Mouse (Mus musculus) lung, embryonic 14.5 days (tissue): ENCODE measurements around the gene Tnfaip8l1. TPM values are rescaled to one million over a fixed set of nuclear protein-coding genes. Genes with fewer than 3 reads are reported as not detected.

Experiments
- ATAC-seq: fragments of 200-750 bp; cut with Nextera tagmentation; 2 replicates; pipeline ENCODE4 v1.8.0; 2017; ENCODE audit warnings: mild to moderate bottlenecking, moderate TSS enrichment, moderate library complexity; ENCODE audit not compliant: insufficient read depth
- DNase-seq: peaks from one replicate; pipeline ENCODE4 v3.0.0-alpha.2; 2015
- H3K27ac ChIP-seq: fragments of 300-500 bp; sonication (generic); 2 replicates; pipeline ENCODE4 v1.5.1; 2014; ENCODE audit warnings: low read depth, mild to moderate bottlenecking, moderate library complexity
- H3K27me3 ChIP-seq: fragments of 300-500 bp; sonication (generic); 2 replicates; pipeline ENCODE4 v1.6.1; 2014; ENCODE audit warnings: low read length, control low read depth; ENCODE audit not compliant: insufficient read depth
- H3K36me3 ChIP-seq: fragments of 300-500 bp; sonication (generic); 2 replicates; pipeline ENCODE4 v1.6.1; 2014; ENCODE audit warnings: control low read depth; ENCODE audit not compliant: insufficient read depth
- H3K4me1 ChIP-seq: fragments of 300-500 bp; sonication (generic); 2 replicates; pipeline ENCODE4 v1.6.1; 2014; ENCODE audit warnings: antibody characterized with exemption, control low read depth; ENCODE audit not compliant: insufficient read depth
- H3K4me2 ChIP-seq: fragments of 300-500 bp; sonication (generic); 2 replicates; pipeline ENCODE4 v1.6.1; 2014; ENCODE audit warnings: mild to moderate bottlenecking
- H3K4me3 ChIP-seq: fragments of 300-500 bp; sonication (generic); 2 replicates; pipeline ENCODE4 v1.5.1; 2014; ENCODE audit warnings: low read depth, low read length
- H3K9ac ChIP-seq: fragments of 300-500 bp; sonication (generic); 2 replicates; pipeline ENCODE4 v1.6.1; 2014
- H3K9me3 ChIP-seq: fragments of 300-500 bp; sonication (generic); 2 replicates; pipeline ENCODE4 v1.6.1; 2016; ENCODE audit warnings: low read depth, low read length, control low read depth
- CTCF ChIP-seq: IDR thresholded peaks from 2 replicates; pipeline ENCODE4 v1.5.1; 2016; ENCODE audit warnings: antibody characterized with exemption, low read depth
- WGBS: fragments of 180-500 bp; shearing (Covaris S2); extraction: QIAGEN DNeasy Blood & Tissue Kit; methylation state at CpG from one replicate; pipeline ENCODE4 v1.1.7; 2014; 5-methylcytosine and 5-hydroxymethylcytosine counted together
- polyA plus RNA-seq: library from polyadenylated mRNA; unstranded; fragments of >200 nt; fragmentation: Nextera tagmentation; extraction: Ambion mirVana; gene quantifications from 2 replicates; pipeline ENCODE4 v1.2.1, GENCODE M21; 2014

The Tnfaip8l1 gene
- 14.5 and 16.2 TPM in 2 replicates for polyA plus RNA-seq

DNA sequence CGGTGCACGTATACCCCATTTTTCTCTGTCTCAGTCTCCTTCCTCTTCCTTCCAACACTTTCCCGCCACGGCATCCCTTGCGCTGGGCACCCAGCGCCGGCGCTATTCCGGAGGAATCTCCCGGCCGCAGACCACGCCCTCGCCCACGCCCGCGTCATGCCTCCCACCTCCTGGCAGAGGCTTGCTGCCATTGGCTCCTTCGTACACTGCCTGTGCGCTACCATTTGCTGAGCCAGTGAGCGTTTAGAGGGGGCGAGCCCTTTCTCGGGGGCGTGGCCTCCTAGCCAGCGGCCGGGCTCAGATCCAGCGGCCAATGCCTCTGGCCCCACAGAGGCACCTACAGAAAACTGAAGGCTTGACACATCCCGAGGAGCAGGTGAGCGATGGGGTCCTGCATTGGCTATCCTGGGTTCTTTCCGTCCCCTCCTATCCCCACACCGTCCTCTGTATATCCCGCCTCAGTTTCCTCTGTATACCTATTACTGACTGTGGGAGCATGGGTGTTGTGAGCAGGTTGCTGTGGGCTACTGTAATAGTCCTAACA is at the start of gene Tnfaip8l1:
Gene Tnfaip8l1 (plus strand): TSS at position 247 of the 544 bp plus-strand sequence.
- ATAC-seq, result peak; percentile 98
- H3K27ac ChIP-seq, result no peak within 1 kb of the TSS; the same call in 1 of the 2 replicates
- no peaks in the 10 kb centered on the region for H3K36me3 ChIP-seq
- peak within 1 kb of the TSS; percentile 35 for H3K9ac ChIP-seq
- DNase-seq, result peak; percentile 97
- TF ChIP-seq CTCF, result no peak
- peaks cover 7% of the 10 kb centered on the region; the same call in 1 of the 2 replicates for H3K4me1 ChIP-seq
- WGBS, result under 1% methylated on average over 30 of the region's 30 CpGs
- H3K4me2 ChIP-seq, result peak within 1 kb of the TSS; percentile 78
- H3K27me3 ChIP-seq, result peaks cover 6% of the 10 kb centered on the region; the same call in 1 of the 2 replicates
- H3K4me3 ChIP-seq, result peak within 1 kb of the TSS; percentile 44
- no peaks in the 10 kb centered on the region for H3K9me3 ChIP-seq

DNA sequence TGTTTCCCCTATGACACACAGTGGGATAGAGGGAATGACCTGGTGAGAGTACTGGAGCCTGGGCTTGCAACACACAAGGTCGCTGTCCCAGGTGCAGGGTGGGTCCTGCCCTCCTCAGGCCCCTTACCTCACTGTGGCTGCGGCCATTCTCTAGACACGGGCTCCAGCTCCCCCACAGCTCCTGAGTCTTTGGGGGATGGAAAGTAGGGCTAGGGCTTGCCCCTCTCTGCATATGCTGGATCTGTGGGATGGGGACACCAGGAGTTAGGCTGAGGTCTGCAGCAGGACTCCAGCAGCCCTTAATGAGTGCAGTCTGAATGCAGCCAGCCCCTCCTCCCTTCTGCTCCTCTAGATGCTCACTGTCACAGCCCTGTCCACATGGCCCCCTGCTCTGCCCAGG is 49.5 kb upstream of the Tnfaip8l1 start:
- H3K4me3 ChIP-seq, result no peak overlapping the region
- ATAC-seq (no peak), DNase-seq (no peak)
- H3K4me1 ChIP-seq, result no peaks in the 10 kb centered on the region
- no peak overlapping the region for H3K27ac ChIP-seq
- no peak overlapping the region for H3K9ac ChIP-seq
- peaks cover 10% of the 10 kb centered on the region; the same call in 1 of the 2 replicates for H3K27me3 ChIP-seq
- no peak for TF ChIP-seq CTCF
- WGBS, result 73% methylated on average over 3 of the region's 3 CpGs
- no peak overlapping the region for H3K4me2 ChIP-seq
- H3K9me3 ChIP-seq, result no peaks in the 10 kb centered on the region
- no peaks in the 10 kb centered on the region for H3K36me3 ChIP-seq

DNA sequence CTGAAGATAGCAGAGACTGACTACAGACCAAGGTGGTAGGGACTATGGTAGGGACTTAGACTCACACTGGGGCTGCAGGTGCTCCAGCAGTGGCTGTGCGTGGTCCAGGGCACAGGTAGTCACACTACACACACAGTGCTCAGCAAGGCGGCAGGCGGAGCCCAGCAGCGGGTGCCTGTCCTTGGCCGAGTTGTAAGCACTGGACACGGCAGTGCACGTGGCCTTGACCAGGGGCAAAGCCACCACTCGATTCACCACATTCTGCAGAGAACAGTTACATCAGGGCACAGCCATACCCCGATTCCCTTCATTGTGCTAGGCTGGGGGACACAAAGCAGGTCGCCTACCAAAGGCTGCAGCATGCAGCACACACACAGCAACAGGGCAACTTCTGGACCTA is 46.1 kb upstream of the Tnfaip8l1 start:
- Histone ChIP-seq H3K36me3 (no peaks in the 10 kb centered on the region), H3K27me3 (peaks cover 41% of the 10 kb centered on the region), H3K9me3 (no peaks in the 10 kb centered on the region), H3K4me3 (no peak overlapping the region), H3K4me2 (no peak overlapping the region), H3K9ac (no peak overlapping the region), H3K4me1 (no peaks in the 10 kb centered on the region), H3K27ac (no peak overlapping the region)
- DNase-seq, result no peak
- WGBS, result 68% methylated on average over 10 of the region's 10 CpGs
- ATAC-seq, result no peak
- TF ChIP-seq CTCF, result no peak

DNA sequence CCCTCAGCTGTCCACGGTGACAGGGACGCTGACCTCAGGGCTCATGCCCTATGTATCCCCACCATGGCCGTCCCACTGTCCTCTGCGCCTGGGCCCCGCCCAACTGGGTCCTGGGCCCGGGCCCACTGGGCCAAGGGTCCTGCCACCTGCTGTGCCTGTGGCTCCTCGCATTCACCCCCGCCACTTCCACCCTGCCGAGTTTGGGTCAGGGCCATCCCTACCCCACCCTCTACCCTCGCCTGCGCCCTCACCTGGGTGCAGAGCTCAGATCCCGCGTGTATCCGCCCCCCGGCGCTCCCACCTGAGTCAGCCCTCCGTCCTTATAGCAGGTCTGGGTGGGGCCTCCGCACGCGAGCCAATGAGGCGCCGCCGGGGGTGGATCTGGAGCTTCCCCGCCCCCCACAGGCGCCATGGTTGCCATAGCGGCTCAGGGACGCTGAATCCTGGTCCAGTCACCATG is 45.0 kb upstream of the Tnfaip8l1 start, which contains the start of gene Plin5:
Gene Plin5 (minus strand): TSS at position 346 of the 460 bp plus-strand sequence.
- H3K9me3 ChIP-seq, result peaks cover 3% of the 10 kb centered on the region
- DNase-seq (peak; percentile 64), ATAC-seq (peak; percentile 39; the same call in 1 of the 2 replicates)
- WGBS, result 2% methylated on average over 27 of the region's 27 CpGs
- no peaks in the 10 kb centered on the region for H3K36me3 ChIP-seq
- H3K27me3 ChIP-seq, result peaks cover 52% of the 10 kb centered on the region
- peak within 1 kb of the TSS; percentile 53 for H3K4me2 ChIP-seq
- no peak within 1 kb of the TSS for H3K9ac ChIP-seq
- TF ChIP-seq CTCF, result no peak
- no peaks in the 10 kb centered on the region for H3K4me1 ChIP-seq
- H3K4me3 ChIP-seq, result peak within 1 kb of the TSS; percentile 15
- H3K27ac ChIP-seq, result no peak within 1 kb of the TSS

DNA sequence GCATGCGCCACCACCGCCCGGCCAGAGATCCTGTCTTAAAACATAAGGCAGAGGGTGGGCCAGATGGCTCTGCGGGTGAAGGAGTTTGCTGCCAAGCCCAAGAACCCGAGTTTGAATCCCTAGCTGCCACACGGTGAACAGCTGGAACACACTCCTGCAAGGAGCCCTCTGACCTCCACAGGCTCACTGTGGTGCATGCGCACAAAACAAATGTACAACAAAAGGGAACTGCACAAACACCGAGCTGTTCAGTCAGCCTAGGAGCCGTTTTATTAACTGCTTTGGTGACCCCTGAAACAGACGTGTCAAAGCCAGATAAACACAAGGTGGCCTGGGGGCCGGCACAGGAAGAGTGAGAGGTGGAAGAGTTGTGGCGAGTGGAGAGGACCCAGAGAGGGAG is 42.8 kb upstream of the Tnfaip8l1 start:
- 28% methylated on average over 12 of the region's 12 CpGs for WGBS
- TF ChIP-seq CTCF, result no peak
- no peak overlapping the region for H3K9ac ChIP-seq
- H3K9me3 ChIP-seq, result peaks cover 9% of the 10 kb centered on the region
- H3K4me3 ChIP-seq, result no peak overlapping the region
- no peak for ATAC-seq
- H3K4me1 ChIP-seq, result no peaks in the 10 kb centered on the region
- no peaks in the 10 kb centered on the region for H3K36me3 ChIP-seq
- no peak overlapping the region for H3K4me2 ChIP-seq
- DNase-seq, result no peak
- no peak overlapping the region for H3K27ac ChIP-seq
- peaks cover 66% of the 10 kb centered on the region for H3K27me3 ChIP-seq

DNA sequence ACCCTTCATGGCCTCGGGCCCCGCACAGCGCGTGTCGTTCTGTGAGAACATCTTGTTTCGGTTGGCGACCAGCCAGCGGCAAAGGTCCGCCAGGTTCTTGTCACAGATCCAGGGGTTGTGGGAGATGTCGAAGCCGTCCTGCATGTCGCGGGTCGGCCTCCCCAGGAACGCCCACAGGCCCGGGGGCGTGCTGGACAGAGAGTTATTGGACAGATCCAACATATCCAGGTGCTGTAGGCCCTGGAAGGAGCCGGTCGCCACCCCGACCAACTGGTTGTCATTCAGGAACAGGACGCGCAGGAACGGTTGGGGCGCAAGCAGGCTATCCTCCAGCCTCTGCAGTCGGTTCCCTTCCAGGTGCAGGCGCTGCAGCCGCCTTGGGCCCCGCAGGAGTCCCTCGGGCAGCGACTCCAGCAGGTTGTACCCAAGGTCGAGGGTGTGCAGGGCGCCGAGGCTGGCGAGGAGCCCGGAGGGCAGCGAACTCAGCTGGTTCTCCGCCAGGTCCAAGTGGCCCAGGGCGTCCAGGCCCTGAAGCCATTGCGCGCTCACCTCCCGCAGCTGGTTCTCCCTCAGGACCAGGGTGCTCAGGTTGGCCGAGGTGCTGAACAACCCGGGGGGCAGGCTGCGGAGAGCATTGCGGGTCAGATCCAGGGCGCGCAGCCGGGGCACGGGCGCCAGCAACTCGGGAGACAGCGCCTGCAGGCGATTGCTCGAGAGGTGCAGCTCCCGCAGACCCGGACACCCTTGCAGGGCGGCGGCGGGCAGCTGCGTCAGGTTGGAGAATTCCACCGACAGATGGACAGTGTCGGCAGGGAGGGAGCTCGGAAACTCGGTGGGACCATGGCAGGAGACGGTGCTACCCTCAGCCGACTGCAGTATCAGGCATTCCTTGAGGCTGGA is 42.0 kb upstream of the Tnfaip8l1 start:
- ATAC-seq, result no peak
- H3K9ac ChIP-seq, result no peak overlapping the region
- H3K4me2 ChIP-seq, result peak overlapping the region; percentile 37; the same call in 1 of the 2 replicates
- 4% methylated on average over 66 of the region's 66 CpGs for WGBS
- no peaks in the 10 kb centered on the region for H3K36me3 ChIP-seq
- TF ChIP-seq CTCF, result no peak
- peaks cover 9% of the 10 kb centered on the region for H3K9me3 ChIP-seq
- no peak overlapping the region for H3K27ac ChIP-seq
- DNase-seq, result no peak
- no peaks in the 10 kb centered on the region for H3K4me1 ChIP-seq
- H3K4me3 ChIP-seq, result 0 out of 2 replicates have a peak overlapping the region, but pooled peaks have one; percentile 6
- H3K27me3 ChIP-seq, result peaks cover 74% of the 10 kb centered on the region

DNA sequence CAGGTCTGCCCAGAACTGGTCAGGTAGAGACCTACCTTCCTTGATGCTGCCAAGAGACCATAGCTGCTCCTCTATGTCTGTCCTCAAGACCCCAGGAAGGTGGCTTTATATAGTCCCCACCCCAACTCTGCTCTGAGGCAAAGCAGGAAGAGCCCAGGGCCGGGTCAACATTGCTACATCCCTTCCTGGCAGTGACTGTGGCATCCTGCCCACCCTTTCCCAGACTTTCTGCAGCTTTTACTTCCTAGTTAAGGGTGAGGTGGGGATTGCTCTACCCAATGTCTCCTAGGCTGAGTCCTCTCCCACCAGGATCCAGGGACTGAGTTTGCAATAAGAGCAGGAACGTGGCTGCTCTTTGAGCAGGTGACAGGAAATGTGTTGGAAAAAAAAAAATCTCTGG is 40.5 kb upstream of the Tnfaip8l1 start, which contains the start of gene Lrg1:
Gene Lrg1 (minus strand): TSS at position 176 of the 400 bp plus-strand sequence.
- H3K9ac ChIP-seq, result no peak within 1 kb of the TSS
- ATAC-seq, result no peak
- H3K4me2 ChIP-seq, result no peak within 1 kb of the TSS
- peaks cover 9% of the 10 kb centered on the region for H3K9me3 ChIP-seq
- peaks cover 71% of the 10 kb centered on the region for H3K27me3 ChIP-seq
- no peaks in the 10 kb centered on the region for H3K4me1 ChIP-seq
- TF ChIP-seq CTCF, result no peak
- no peak for DNase-seq
- H3K36me3 ChIP-seq, result no peaks in the 10 kb centered on the region
- no peak within 1 kb of the TSS for H3K4me3 ChIP-seq
- H3K27ac ChIP-seq, result no peak within 1 kb of the TSS
- WGBS, result 36% methylated on average over 2 of the region's 2 CpGs
